Mouse (Mus musculus) forebrain, embryonic 13.5 days (tissue): ENCODE measurements around the gene Pcmt1. TPM values are rescaled to one million over a fixed set of nuclear protein-coding genes. Genes with fewer than 3 reads are reported as not detected.

ENCODE experiments used
- ATAC-seq: fragments of 200-750 bp; cut with Nextera tagmentation; 2 replicates; pipeline ENCODE4 v1.8.0; 2017
- H3K27ac ChIP-seq: fragments of 300-500 bp; sonication (generic); 2 replicates; pipeline ENCODE4 v1.5.1; 2015; ENCODE audit warnings: inconsistent platforms, mild to moderate bottlenecking, moderate library complexity
- H3K27me3 ChIP-seq: fragments of 300-500 bp; sonication (generic); 2 replicates; pipeline ENCODE4 v1.6.1; 2015; ENCODE audit warnings: mild to moderate bottlenecking, inconsistent platforms
- H3K36me3 ChIP-seq: fragments of 300-500 bp; sonication (generic); 2 replicates; pipeline ENCODE4 v1.6.1; 2015; ENCODE audit warnings: mild to moderate bottlenecking, inconsistent platforms; ENCODE audit not compliant: poor library complexity, severe bottlenecking
- H3K4me1 ChIP-seq: fragments of 300-500 bp; sonication (generic); 2 replicates; pipeline ENCODE4 v1.6.1; 2015; ENCODE audit warnings: inconsistent platforms
- H3K4me2 ChIP-seq: fragments of 300-500 bp; sonication (generic); 2 replicates; pipeline ENCODE4 v1.6.1; 2015; ENCODE audit warnings: inconsistent platforms, mild to moderate bottlenecking, moderate library complexity
- H3K4me3 ChIP-seq: fragments of 300-500 bp; sonication (generic); 2 replicates; pipeline ENCODE4 v1.5.1; 2015; ENCODE audit warnings: mild to moderate bottlenecking, inconsistent platforms
- H3K9ac ChIP-seq: fragments of 300-500 bp; sonication (generic); 2 replicates; pipeline ENCODE4 v1.6.1; 2015; ENCODE audit warnings: mild to moderate bottlenecking, inconsistent platforms
- H3K9me3 ChIP-seq: fragments of 300-500 bp; sonication (generic); replicated peaks from 2 replicates; pipeline ENCODE4 v1.6.1; 2016; ENCODE audit warnings: inconsistent platforms
- WGBS: fragments of 180-500 bp; shearing (Covaris S2); methylation state at CpG from one replicate; pipeline ENCODE4 v1.1.7; 2015; 5-methylcytosine and 5-hydroxymethylcytosine counted together
- polyA plus RNA-seq: library from polyadenylated mRNA; unstranded; fragments of >200 nt; fragmentation: Nextera tagmentation; extraction: Ambion mirVana; gene quantifications from 2 replicates; pipeline ENCODE4 v1.2.1, GENCODE M21; 2015

The Pcmt1 gene
- polyA plus RNA-seq, 1 experiment from 2014 or later, result 160 TPM

GRCm38 (mm10) chr10:7606437-7606836 is 74.5 kb downstream of the Pcmt1 start:
- no peak overlapping the region for H3K4me2 ChIP-seq
- no peaks in the 10 kb centered on the region for H3K27me3 ChIP-seq
- H3K27ac ChIP-seq, result no peak overlapping the region
- peaks cover 22% of the 10 kb centered on the region for H3K36me3 ChIP-seq
- H3K4me1 ChIP-seq, result no peaks in the 10 kb centered on the region
- 96% methylated on average over 2 of the region's 2 CpGs for WGBS
- H3K9ac ChIP-seq, result no peak overlapping the region
- no peak overlapping the region for H3K4me3 ChIP-seq
- no peaks in the 10 kb centered on the region for H3K9me3 ChIP-seq
- ATAC-seq, result no peak

DNA sequence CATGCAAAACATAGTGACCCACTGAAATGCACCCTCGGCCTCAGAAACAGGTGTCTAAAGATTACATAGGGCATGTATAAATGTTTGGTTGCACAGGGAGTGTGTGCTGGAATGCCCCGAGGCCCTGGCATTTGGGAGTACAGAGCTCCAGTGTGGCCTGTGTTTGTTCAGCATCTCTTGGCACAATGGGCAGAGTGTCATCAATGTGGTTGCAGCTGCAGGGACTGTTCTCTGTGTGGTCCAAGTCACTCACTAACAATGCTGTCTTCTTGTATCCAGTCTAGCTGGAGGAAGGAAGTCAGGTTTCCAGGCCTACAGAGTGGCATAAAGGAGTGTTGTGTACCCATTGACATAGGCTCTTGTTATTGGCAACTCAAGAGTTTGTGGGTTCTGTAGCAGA is 75.8 kb downstream of the Pcmt1 start:
- 75% methylated on average over 2 of the region's 2 CpGs for WGBS

DNA sequence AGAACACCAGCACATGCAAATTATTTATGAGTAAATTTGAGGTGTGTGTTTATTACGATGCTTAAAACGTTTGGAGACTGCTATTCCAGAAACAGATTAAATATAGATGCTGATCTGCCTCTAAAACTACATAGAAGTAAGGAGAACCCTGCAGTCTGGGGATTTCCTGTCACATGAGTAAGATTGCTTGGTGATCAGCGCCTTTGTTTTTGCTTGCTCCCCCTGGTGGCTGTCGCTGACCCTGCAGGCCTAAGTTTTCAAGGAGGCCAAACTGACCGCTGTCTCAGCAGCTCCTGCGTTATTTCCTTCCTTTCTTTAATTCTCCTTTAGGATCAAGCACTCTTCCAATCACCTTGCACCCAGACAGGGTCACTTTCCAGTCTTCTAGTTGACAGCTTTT is 80.3 kb downstream of the Pcmt1 start:
- Histone ChIP-seq H3K27me3 (no peaks in the 10 kb centered on the region), H3K4me3 (no peak overlapping the region), H3K9ac (no peak overlapping the region), H3K4me1 (no peaks in the 10 kb centered on the region), H3K4me2 (no peak overlapping the region), H3K9me3 (no peaks in the 10 kb centered on the region), H3K27ac (no peak overlapping the region), H3K36me3 (no peaks in the 10 kb centered on the region)
- 13% methylated on average over 6 of the region's 6 CpGs for WGBS
- ATAC-seq, result peak; percentile 48; the same call in 1 of the 2 replicates

More for the DNA sequence above, 75.8 kb downstream of the Pcmt1 start:
- Histone ChIP-seq H3K4me2 (no peak overlapping the region), H3K9ac (no peak overlapping the region), H3K27ac (no peak overlapping the region), H3K4me3 (no peak overlapping the region), H3K27me3 (no peaks in the 10 kb centered on the region), H3K36me3 (peaks cover 14% of the 10 kb centered on the region; the same call in 1 of the 2 replicates), H3K4me1 (no peaks in the 10 kb centered on the region), H3K9me3 (no peaks in the 10 kb centered on the region)
- no peak for ATAC-seq

- no peak overlapping the region for H3K27ac ChIP-seq
- WGBS, result 92% methylated on average over 7 of the region's 7 CpGs
- H3K27me3 ChIP-seq, result no peaks in the 10 kb centered on the region
- ATAC-seq, result no peak
- H3K9ac ChIP-seq, result no peak overlapping the region
- H3K36me3 ChIP-seq, result no peaks in the 10 kb centered on the region
- no peak overlapping the region for H3K4me3 ChIP-seq
- H3K9me3 ChIP-seq, result no peaks in the 10 kb centered on the region
- no peaks in the 10 kb centered on the region for H3K4me1 ChIP-seq
- no peak overlapping the region for H3K4me2 ChIP-seq
These were observed 82.8 kb downstream of the Pcmt1 start for GRCm38 (mm10) chr10:7598177-7598576.

GRCm38 (mm10) chr10:7596251-7596650 is 84.7 kb downstream of the Pcmt1 start:
- no peak for ATAC-seq
- WGBS, result 69% methylated on average over 1 of the region's 1 CpGs

DNA sequence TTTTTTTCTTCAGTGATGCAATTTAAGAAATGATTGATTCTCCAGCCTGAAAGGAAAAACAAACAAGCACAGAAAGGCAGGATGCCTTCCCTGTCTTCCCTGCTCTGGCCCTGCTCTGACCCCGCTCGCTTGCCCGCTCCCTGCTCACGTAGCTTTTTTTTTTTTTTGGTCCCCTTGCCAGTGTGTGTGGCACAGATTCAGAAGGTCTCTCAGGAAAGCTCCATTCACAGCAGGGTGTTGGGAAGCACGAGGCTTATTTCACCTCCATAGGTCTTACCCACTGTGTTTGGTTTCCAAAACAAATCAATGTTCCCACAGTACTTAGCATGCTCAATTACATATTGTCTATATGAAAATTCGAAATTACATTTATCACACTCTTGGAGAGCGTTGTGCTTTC is 86.1 kb downstream of the Pcmt1 start:
- H3K27me3 ChIP-seq, result peaks cover 8% of the 10 kb centered on the region; the same call in 1 of the 2 replicates
- H3K4me1 ChIP-seq, result peaks cover 22% of the 10 kb centered on the region
- 54% methylated on average over 7 of the region's 7 CpGs for WGBS
- no peak overlapping the region for H3K4me3 ChIP-seq
- no peak overlapping the region for H3K4me2 ChIP-seq
- no peak overlapping the region for H3K27ac ChIP-seq
- no peaks in the 10 kb centered on the region for H3K36me3 ChIP-seq
- no peak for ATAC-seq
- H3K9ac ChIP-seq, result no peak overlapping the region
- no peaks in the 10 kb centered on the region for H3K9me3 ChIP-seq

More at GRCm38 (mm10) chr10:7596251-7596650, 84.7 kb downstream of the Pcmt1 start:
- Histone ChIP-seq H3K36me3 (no peaks in the 10 kb centered on the region), H3K4me2 (no peak overlapping the region), H3K4me1 (peaks cover 12% of the 10 kb centered on the region), H3K27ac (no peak overlapping the region), H3K9ac (no peak overlapping the region), H3K4me3 (no peak overlapping the region), H3K9me3 (no peaks in the 10 kb centered on the region), H3K27me3 (peaks cover 8% of the 10 kb centered on the region; the same call in 1 of the 2 replicates)

GRCm38 (mm10) chr10:7590792-7591191 is 90.1 kb downstream of the Pcmt1 start:
- peaks cover 27% of the 10 kb centered on the region for H3K4me1 ChIP-seq
- H3K9me3 ChIP-seq, result no peaks in the 10 kb centered on the region
- no peak for ATAC-seq
- 6% methylated on average over 8 of the region's 8 CpGs for WGBS
- H3K4me3 ChIP-seq, result peak overlapping the region; percentile 87
- H3K27ac ChIP-seq, result no peak overlapping the region
- no peaks in the 10 kb centered on the region for H3K36me3 ChIP-seq
- H3K9ac ChIP-seq, result peak overlapping the region; percentile 82
- H3K4me2 ChIP-seq, result peak overlapping the region; percentile 99
- H3K27me3 ChIP-seq, result peaks cover 14% of the 10 kb centered on the region; the same call in 1 of the 2 replicates

DNA sequence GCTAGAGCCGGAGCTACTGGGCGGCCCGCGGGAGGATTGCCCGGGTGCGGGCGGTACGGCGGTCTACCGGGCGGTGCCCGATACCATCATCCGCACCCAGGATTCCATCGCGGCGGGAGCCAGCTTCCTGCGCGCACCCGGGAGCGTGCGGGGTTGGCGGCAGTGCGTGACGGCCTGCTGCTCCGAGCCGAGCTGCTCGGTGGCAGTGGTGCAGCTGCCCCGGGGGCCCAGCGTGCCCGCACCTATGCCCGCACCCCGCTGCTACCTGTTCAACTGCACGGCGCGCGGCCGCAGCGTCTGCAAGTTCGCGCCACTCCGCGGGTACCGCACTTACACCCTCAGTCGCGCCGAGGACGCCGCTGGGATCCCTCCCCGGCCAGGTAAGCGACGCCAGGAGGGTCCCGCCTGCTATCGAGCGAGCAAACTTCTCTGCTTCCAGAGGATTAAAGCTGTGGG is 90.7 kb downstream of the Pcmt1 start:
- Histone ChIP-seq H3K9me3 (no peaks in the 10 kb centered on the region), H3K27me3 (peaks cover 14% of the 10 kb centered on the region; the same call in 1 of the 2 replicates), H3K36me3 (no peaks in the 10 kb centered on the region), H3K27ac (peak overlapping the region; percentile 75; the same call in 1 of the 2 replicates), H3K4me1 (peaks cover 27% of the 10 kb centered on the region), H3K9ac (peak overlapping the region; percentile 82), H3K4me2 (peak overlapping the region; percentile 99), H3K4me3 (peak overlapping the region; percentile 87)
- ATAC-seq, result no peak; the same call in 1 of the 2 replicates
- WGBS, result under 1% methylated on average over 47 of the region's 54 CpGs

GRCm38 (mm10) chr10:7589592-7590233 is 91.2 kb downstream of the Pcmt1 start, which contains the start of gene Lrp11:
Gene Lrp11, plus strand, starts transcription at chr10:7589800.
- ATAC-seq, result peak; percentile 98

GRCm38 (mm10) chr10:7586771-7587170 is 94.2 kb downstream of the Pcmt1 start:
- Histone ChIP-seq H3K9me3 (no peaks in the 10 kb centered on the region), H3K27ac (no peak overlapping the region), H3K36me3 (no peaks in the 10 kb centered on the region), H3K9ac (no peak overlapping the region), H3K4me1 (peaks cover 29% of the 10 kb centered on the region), H3K4me3 (no peak overlapping the region), H3K27me3 (peaks cover 13% of the 10 kb centered on the region; the same call in 1 of the 2 replicates), H3K4me2 (no peak overlapping the region)
- 82% methylated on average over 2 of the region's 2 CpGs for WGBS
- ATAC-seq, result no peak

More at GRCm38 (mm10) chr10:7589592-7590233, 91.2 kb downstream of the Pcmt1 start, which contains the start of gene Lrp11:
- Histone ChIP-seq H3K4me2 (peak within 1 kb of the TSS; percentile 99), H3K27ac (peak within 1 kb of the TSS; percentile 75), H3K4me3 (peak within 1 kb of the TSS; percentile 87), H3K36me3 (no peaks in the 10 kb centered on the region), H3K4me1 (peaks cover 27% of the 10 kb centered on the region), H3K27me3 (peaks cover 14% of the 10 kb centered on the region; the same call in 1 of the 2 replicates), H3K9me3 (no peaks in the 10 kb centered on the region), H3K9ac (peak within 1 kb of the TSS; percentile 82)
- under 1% methylated on average over 60 of the region's 76 CpGs for WGBS

DNA sequence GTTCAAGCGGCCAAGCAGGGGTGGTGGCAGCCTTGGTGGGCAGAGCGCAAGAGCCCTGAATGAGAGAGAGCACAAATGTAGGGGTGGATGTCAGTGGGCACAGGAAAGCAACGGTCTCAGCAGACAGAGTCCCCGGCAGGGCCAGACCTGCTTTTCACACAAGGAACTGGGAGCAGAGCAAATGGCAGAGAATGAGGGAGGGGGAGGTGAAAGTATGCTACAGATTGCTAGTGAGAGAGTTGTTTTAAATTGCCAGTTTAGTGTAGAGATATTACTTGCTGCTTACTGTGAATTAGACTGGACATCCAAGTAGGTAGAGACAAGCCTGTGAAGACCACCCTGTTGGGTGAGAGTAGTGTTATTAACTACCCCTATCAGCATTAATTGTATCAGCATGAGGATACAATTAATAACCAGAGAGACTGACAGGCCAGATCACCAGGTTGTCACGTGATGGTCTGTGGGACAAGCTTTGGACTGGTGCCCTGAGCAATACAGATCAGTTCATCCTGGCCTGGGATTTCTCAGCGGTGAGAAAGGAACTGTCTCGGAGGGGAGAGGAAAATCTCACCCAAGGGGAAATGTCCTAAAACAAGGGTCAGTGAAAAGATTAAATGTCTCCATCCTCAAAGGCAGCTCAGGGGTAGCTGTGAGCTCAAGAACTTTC is 97.9 kb downstream of the Pcmt1 start:
- WGBS, result 64% methylated on average over 7 of the region's 7 CpGs
- Histone ChIP-seq H3K27me3 (peaks cover 5% of the 10 kb centered on the region; the same call in 1 of the 2 replicates), H3K27ac (no peak overlapping the region), H3K9ac (no peak overlapping the region), H3K36me3 (no peaks in the 10 kb centered on the region), H3K4me3 (no peak overlapping the region), H3K4me1 (0 out of 2 replicates have a peak, but pooled peaks cover 8% of the 10 kb centered on the region), H3K4me2 (no peak overlapping the region), H3K9me3 (no peaks in the 10 kb centered on the region)
- no peak for ATAC-seq
